Mouse (Mus musculus): ENCODE measurements at regions not wholly inside any gene's neighbourhood (a gene's known extent, or its start where the extent isn't known, plus 50 kb on each side); places are given as distances from the start of the nearest gene placed in this dataset.

GRCm38 (mm10) chr5:28919296-28920063 lies 276.3 kb upstream of the Rnf32 start:
- DNase-seq (ENCODE audit: low read depth), result no peak

DNA sequence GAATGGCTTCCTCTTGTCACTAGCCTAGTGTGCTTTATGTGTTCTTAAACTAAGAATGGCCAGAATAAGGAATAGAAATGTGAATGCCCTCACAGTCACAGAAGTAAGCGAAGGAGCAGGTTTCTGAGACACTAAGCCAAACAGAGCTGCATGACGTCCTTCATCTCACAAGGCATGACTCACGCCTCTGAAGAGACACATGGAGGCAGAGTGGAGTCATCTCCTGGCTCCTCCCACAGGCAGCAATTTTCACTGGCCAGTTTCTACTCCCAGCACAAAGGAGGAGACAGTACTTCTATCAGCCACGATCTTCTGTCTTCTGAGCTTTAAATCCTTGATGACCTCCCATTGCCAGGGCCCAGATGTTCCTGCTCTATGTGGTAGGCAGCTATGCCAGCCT lies 291.3 kb upstream of the Rnf32 start:
- DNase-seq (ENCODE audit: low read depth), result no peak

DNA sequence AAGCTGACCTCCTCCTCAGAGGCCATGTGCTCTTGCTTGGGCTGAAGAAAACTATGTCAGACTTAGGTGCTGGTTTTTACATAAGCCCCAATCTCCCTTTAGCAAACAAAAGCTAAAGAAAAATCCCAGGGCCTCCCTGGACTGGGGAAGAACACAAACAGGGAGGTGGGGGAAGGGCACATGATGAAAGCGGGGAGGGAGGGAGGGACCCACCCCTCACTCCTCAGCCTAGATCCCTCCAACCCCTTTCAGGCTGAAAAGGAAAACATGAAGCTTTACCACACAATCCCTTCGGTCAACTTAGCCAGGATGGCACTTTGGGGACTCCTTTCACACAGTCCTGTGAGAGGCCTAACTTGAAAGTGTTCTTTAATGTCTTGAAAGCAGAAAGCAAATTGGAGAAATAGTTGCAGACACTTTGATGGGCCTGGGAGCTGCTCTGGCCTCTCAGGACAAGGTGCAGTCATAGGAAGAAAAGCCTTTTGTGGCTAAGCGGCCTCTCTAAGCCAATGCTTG lies 291.9 kb upstream of the Rnf32 start:
- no peak for DNase-seq (ENCODE audit: low read depth)

GRCm38 (mm10) chr5:28892703-28893249 lies 303.0 kb upstream of the Rnf32 start:
- no peak for DNase-seq (ENCODE audit: low read depth)

- no peak for DNase-seq (ENCODE audit: low read depth)
Observed at GRCm38 (mm10) chr5:28891988-28892387, 303.8 kb upstream of the Rnf32 start.

- DNase-seq (ENCODE audit: low read depth), result no peak
Observed at GRCm38 (mm10) chr5:28884746-28885365, 310.9 kb upstream of the Rnf32 start.

DNA sequence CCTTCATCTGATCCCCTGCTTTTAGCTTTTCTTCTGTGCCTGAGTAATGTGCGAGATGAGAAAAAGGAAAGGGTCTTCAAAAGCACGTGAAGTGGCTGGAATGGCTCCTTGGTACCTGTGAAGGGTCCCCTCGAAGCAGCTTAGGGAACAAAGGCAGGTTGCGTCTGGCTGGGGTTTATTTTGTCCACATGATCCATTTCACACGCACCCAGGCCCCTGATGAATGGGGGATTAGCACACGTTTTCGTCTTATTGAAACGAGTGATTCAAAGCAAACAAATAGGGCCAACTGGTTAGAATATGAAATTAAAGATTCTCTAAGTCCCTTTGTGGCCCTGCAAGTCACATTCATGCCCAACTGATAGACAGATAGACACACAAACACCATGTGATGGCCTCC lies 319.6 kb upstream of the Rnf32 start:
- no peak for DNase-seq (ENCODE audit: low read depth)

- no peak for DNase-seq (ENCODE audit: low read depth)
Observed at GRCm38 (mm10) chr5:28873600-28874265, 322.1 kb upstream of the Rnf32 start.

DNA sequence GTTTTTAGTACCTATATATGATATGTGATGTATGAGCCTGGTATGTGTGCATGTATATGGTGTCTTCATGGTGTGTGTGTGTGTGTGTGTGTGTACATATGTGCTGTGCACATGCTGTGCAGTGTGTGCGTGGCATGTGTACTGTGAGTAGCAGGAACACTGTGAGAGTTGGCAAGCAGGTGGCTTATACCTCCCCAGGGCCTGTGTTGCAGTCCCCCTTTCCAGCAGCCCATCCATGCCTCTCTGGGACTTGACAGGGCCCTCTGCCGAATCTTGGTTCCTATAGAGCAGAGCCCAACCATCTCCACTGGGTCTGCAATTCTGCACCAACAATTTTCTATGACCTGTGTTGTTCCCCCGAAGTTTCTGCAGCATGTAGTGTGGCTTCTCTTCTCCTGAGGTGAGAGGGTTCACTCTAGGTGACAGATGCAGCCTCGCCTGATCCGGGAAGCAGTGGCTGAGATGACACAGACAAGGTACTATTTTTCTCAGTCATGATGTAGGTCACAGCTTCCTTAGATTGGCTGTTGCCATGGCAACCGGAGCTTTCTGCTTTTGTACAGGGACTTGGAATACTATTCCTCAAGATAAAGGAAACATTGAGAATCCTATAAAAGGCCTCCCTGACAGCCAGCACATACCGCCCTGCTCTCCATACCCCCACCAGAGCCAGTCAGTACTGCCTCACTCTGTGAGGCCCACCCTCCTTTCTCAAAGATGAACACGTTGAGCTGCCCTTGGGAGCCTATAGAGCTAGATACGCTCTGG lies 336.0 kb upstream of the Rnf32 start:
- no peak for DNase-seq (ENCODE audit: low read depth)

DNA sequence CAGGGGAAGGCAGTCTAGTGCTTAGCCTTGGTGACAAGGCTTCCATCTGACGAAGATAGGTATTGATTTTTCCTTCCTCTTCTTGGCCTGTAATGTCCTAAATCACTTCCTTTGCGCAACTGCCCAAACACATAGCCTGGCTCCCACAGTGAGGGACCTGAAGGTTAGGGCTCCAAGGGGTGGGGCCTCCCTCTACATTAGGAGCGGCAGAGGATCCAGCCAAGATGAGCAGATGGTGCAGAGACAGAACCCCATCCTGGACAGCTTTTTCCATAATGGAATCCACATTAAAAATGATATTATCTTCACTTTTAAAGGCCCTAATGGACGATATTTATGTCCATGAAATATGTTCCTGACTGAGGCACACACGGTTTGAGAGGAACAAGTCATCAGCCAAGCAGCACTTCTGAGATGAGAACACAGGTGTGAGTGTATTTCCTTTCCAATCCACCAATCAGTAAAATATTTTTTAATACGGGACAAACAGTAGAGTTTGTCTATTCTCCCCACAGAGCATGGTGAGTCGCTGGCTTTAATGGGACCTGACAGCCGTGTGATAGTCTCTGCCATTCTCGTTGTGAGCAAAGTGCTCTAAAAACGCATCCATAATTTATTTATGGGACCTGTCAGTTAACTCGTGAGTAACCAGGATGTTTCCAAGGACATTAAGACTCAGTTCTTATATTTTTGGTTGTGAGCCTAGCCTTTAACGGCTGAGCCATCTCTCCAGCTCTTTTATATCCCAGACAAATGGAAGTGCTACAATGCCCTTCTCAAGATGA lies 357.5 kb upstream of the Rnf32 start:
- DNase-seq (ENCODE audit: low read depth), result no peak

DNA sequence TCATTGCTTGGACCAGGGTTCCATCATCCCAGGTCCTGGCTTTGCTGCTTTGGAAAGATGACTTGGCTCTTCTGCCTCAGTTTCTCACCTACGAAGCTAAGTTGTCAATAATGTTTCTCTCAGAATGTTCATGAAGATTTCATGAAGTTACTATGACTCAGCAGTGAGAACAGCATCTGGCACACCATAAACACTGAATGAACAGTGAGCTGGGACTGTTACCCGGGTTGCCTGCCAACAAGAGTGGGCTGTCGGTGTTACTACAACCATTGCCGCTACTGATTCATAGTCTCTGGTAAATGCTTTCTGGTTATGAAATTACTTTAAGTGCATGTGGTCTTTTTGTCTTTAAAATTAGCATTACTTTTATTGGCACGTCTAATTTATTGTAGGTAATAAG lies 352.0 kb upstream of the Shh start:
- DNase-seq (ENCODE audit: low read depth), result no peak

DNA sequence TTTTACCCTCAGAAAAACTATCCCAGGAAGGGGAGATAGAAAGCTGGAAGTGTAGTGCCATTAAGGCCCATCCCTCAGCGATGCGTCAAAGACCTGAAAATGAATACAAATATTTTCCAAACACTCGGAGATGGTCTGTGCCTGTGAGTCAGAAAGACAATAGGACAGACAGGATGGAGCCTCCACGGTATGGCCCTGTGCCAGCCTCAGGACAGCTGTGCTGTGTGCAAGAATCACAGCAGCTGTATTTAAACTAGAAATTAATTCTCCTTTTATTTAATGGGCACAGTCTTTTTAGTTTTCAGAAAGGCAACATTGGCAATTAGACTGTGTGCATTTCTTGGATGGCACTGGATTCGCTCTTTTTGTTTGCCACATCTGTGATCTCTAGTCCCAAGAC lies 340.9 kb upstream of the Shh start:
- no peak for DNase-seq (ENCODE audit: low read depth)

DNA sequence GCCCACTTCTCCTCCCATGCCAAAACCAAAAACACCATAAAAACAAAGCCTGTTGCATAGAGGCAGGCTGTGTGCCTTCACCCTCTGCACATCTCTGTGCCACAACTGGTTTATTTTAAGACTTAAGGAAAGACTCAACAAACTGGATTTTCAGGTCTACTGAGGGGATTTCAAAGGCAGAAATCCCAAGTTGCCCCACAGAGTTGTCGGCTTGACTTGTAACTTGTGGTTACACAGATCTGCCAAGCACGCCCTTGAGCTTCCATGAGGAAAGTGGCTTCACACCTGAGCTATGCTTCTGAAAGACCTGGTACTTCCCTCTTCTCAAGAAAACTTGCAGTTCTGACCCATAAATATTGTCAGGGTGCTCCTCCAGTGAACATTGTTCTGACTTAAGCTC lies 332.4 kb upstream of the Shh start:
- DNase-seq (ENCODE audit: low read depth), result peak; percentile 28

GRCm38 (mm10) chr5:28798361-28798760 lies 331.3 kb upstream of the Shh start:
- no peak for DNase-seq (ENCODE audit: low read depth)

DNA sequence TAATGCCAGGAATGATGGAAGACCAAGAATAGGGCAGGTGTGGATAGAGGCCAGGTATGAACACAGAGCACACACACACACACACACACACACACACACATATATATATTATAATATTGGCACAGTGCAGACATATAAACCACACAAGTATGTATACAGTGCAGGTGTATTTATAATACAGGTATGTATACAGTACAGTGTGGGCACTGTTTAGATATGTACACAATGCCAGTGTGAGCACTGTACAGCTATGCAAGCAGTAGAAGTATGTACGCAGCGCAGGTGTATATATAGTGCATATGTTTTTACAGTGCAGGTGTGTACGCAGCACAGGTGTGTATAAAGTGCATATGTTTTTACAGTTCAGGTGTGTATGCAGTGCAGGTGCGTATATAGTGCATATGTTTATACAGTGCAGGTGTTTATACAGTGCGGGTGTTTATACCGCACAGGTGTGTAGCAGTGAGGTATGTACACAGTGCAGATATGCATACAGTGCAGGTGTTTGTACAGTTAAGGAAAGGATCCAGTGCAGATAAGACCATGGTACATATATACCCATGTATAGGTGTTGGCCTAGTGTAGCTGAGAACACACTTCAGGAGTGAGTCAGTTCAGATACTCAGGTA lies 328.2 kb upstream of the Shh start:
- DNase-seq (ENCODE audit: low read depth), result no peak

DNA sequence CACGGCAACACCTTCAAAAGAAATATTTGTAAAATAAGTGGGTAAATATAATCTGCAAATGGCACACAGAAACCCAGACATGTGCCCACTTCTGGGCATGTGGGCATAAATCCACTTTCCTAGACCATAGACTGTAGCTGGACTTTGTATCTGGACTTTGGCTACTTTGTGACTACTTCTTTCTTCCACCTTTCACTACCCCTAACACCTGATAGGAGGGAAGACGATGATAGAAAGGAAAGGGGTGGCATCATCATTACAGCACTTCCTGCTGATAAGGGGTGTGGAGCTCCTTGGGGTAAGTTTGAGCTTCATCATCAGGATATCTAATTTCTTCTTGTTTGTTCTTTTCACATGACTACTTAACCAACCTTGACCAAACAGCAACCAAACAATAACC lies 326.7 kb upstream of the Shh start:
- no peak for DNase-seq (ENCODE audit: low read depth)

- DNase-seq (ENCODE audit: low read depth), result no peak
Observed at GRCm38 (mm10) chr5:28785347-28786060, 318.4 kb upstream of the Shh start.

DNA sequence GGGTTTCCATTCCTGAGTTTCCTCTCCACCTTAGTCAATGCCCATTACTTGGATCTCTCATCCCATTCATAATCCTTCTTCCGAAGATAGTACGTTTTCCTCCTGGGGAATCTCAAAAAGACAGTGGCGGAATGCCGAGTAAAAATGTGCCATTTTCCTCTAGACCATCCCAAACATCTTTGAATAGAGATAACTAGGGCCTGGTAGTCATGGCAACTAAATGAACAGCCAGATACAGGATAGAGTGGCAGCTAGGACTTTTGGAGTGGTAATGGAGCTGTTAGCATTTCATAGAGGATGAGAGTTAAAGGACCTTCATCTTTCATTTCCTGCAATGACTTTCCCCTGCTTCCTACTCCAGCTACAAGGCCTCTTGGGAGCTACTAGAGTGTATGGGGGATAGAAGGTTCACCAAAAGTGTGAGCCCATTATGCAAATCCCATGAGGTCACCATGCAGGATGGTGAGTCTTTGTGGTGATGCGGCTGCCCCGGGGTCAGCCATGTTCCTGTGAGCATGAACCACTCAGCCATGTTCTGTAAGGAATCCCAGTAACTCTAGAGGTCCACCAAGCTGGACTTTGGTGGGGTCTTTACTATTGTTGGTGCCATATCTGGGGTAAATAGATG lies 317.4 kb upstream of the Shh start:
- DNase-seq (ENCODE audit: low read depth), result no peak

DNA sequence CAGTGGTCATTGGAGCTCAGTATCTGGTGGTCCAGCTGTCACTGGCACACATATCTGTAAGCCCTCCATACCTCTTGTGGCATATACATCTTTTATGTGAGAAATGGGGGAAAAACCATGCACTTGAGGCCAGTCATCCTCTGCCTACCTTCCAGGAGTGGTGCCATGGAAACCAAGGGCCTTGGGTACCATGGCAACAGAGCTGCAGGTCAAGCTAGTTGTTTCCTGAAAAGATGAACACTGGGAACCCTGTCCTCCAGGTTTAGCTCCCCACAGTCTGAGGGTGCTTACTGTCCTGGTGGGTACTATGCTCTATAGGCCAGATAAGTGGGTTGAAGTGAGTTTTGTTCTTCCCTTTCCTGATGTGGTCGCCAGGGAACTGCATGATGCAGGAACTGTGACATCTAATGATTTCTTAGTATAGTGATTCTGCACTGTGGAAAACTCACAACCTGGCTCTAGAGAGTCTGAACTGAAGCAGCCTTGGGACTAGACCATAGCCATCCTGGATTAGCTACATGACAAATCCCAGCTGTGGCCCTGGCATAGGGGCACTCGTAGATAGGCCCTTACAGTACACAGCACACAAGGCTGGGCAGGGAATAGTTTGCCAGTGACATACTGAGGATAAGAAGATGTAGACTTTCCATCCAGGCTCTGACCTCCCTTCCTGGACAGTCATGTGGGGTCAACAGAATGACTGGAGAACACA lies 308.7 kb upstream of the Shh start:
- no peak for DNase-seq (ENCODE audit: low read depth)

Data from gonadal fat pad, adult 2 months (tissue).